Mouse (Mus musculus): ENCODE measurements around the gene Ddx58. TPM values are rescaled to one million over a fixed set of nuclear protein-coding genes. Genes with fewer than 3 reads are reported as not detected.

Ddx58 gene
- total and polyA plus RNA-seq, 2 experiments from 2014 or later, result 2.8 to 7.6 TPM

- WGBS, result 51% methylated on average over 21 of the region's 21 CpGs
- no peak overlapping the region for H3K27ac ChIP-seq (ENCODE audit: low read depth, low read length)
- no peak overlapping the region for H3K9ac ChIP-seq
- H3K27me3 ChIP-seq (ENCODE audit: insufficient read depth, low read length), result no peaks in the 10 kb centered on the region
- DNase-seq, result no peak
- no peaks in the 10 kb centered on the region for H3K36me3 ChIP-seq (ENCODE audit: insufficient read depth)
- no peak overlapping the region for H3K4me2 ChIP-seq (ENCODE audit: low read depth)
- no peak overlapping the region for H3K4me3 ChIP-seq (ENCODE audit: low read depth, low read length)
- 0 out of 2 replicates have a peak, but pooled peaks cover 3% of the 10 kb centered on the region for H3K4me1 ChIP-seq (ENCODE audit: insufficient read depth)
- ATAC-seq, result no peak
- no peaks in the 10 kb centered on the region for H3K9me3 ChIP-seq (ENCODE audit: low read length)
- TF ChIP-seq CTCF (IDR thresholded peaks at IDR 0.05; ENCODE audit: low read depth), result no peak
Observed at GRCm38 (mm10) chr4:40221876-40222585, 17.6 kb downstream of the Ddx58 start.

GRCm38 (mm10) chr4:40221004-40221760, 18.4 kb downstream of the Ddx58 start:
- TF ChIP-seq CTCF (IDR thresholded peaks at IDR 0.05; ENCODE audit: low read depth), result no peak
- H3K4me2 ChIP-seq (ENCODE audit: low read depth), result peak overlapping the region; percentile 46

GRCm38 (mm10) chr4:40220437-40220836, 19.2 kb downstream of the Ddx58 start:
- 20% methylated on average over 12 of the region's 12 CpGs for WGBS
- Histone ChIP-seq H3K9ac (peak overlapping the region; percentile 25; the same call in 1 of the 2 replicates), H3K4me2 (ENCODE audit: low read depth) (peak overlapping the region; percentile 46), H3K27ac (ENCODE audit: low read depth, low read length) (no peak overlapping the region), H3K9me3 (ENCODE audit: low read length) (no peaks in the 10 kb centered on the region), H3K27me3 (ENCODE audit: insufficient read depth, low read length) (no peaks in the 10 kb centered on the region), H3K4me3 (ENCODE audit: low read depth, low read length) (peak overlapping the region; percentile 11; the same call in 1 of the 2 replicates), H3K36me3 (ENCODE audit: insufficient read depth) (no peaks in the 10 kb centered on the region), H3K4me1 (ENCODE audit: insufficient read depth) (0 out of 2 replicates have a peak, but pooled peaks cover 3% of the 10 kb centered on the region)
- no peak for TF ChIP-seq CTCF (IDR thresholded peaks at IDR 0.05; ENCODE audit: low read depth)
- peak; percentile 8; the same call in 1 of the 2 replicates for ATAC-seq
- DNase-seq, result peak; percentile 10

More at GRCm38 (mm10) chr4:40221004-40221760, 18.4 kb downstream of the Ddx58 start:
- WGBS, result 43% methylated on average over 14 of the region's 14 CpGs
- H3K4me3 ChIP-seq (ENCODE audit: low read depth, low read length), result no peak overlapping the region
- DNase-seq (peak; percentile 13), ATAC-seq (no peak; the same call in 1 of the 2 replicates)
- 0 out of 2 replicates have a peak, but pooled peaks cover 3% of the 10 kb centered on the region for H3K4me1 ChIP-seq (ENCODE audit: insufficient read depth)
- H3K9me3 ChIP-seq (ENCODE audit: low read length), result no peaks in the 10 kb centered on the region
- H3K27me3 ChIP-seq (ENCODE audit: insufficient read depth, low read length), result no peaks in the 10 kb centered on the region
- H3K9ac ChIP-seq, result 0 out of 2 replicates have a peak overlapping the region, but pooled peaks have one; percentile 25
- H3K27ac ChIP-seq (ENCODE audit: low read depth, low read length), result no peak overlapping the region
- no peaks in the 10 kb centered on the region for H3K36me3 ChIP-seq (ENCODE audit: insufficient read depth)

- H3K36me3 ChIP-seq (ENCODE audit: insufficient read depth), result no peaks in the 10 kb centered on the region
- 74% methylated on average over 7 of the region's 7 CpGs for WGBS
- no peaks in the 10 kb centered on the region for H3K9me3 ChIP-seq (ENCODE audit: low read length)
- 0 out of 2 replicates have a peak, but pooled peaks cover 3% of the 10 kb centered on the region for H3K4me1 ChIP-seq (ENCODE audit: insufficient read depth)
- ATAC-seq, result peak; percentile 69
- peak; percentile 18 for DNase-seq
- H3K9ac ChIP-seq, result no peak overlapping the region
- H3K4me3 ChIP-seq (ENCODE audit: low read depth, low read length), result no peak overlapping the region
- H3K27me3 ChIP-seq (ENCODE audit: insufficient read depth, low read length), result no peaks in the 10 kb centered on the region
- no peak overlapping the region for H3K4me2 ChIP-seq (ENCODE audit: low read depth)
- TF ChIP-seq CTCF (IDR thresholded peaks at IDR 0.05; ENCODE audit: low read depth), result peak; percentile 58
- no peak overlapping the region for H3K27ac ChIP-seq (ENCODE audit: low read depth, low read length)
Observed at GRCm38 (mm10) chr4:40218382-40218781, 21.2 kb downstream of the Ddx58 start.

- H3K4me1 ChIP-seq (ENCODE audit: insufficient read depth), result 0 out of 2 replicates have a peak, but pooled peaks cover 3% of the 10 kb centered on the region
- no peak overlapping the region for H3K9ac ChIP-seq
- no peaks in the 10 kb centered on the region for H3K36me3 ChIP-seq (ENCODE audit: insufficient read depth)
- no peak overlapping the region for H3K4me3 ChIP-seq (ENCODE audit: low read depth, low read length)
- H3K4me2 ChIP-seq (ENCODE audit: low read depth), result no peak overlapping the region
- no peak for DNase-seq
- 55% methylated on average over 3 of the region's 3 CpGs for WGBS
- H3K27ac ChIP-seq (ENCODE audit: low read depth, low read length), result no peak overlapping the region
- H3K9me3 ChIP-seq (ENCODE audit: low read length), result no peaks in the 10 kb centered on the region
- no peaks in the 10 kb centered on the region for H3K27me3 ChIP-seq (ENCODE audit: insufficient read depth, low read length)
- 0 out of 2 replicates have a peak, but pooled peaks have one; percentile 3 for TF ChIP-seq CTCF (IDR thresholded peaks at IDR 0.05; ENCODE audit: low read depth)
- ATAC-seq, result no peak
Observed at GRCm38 (mm10) chr4:40217910-40218309, 21.7 kb downstream of the Ddx58 start.

- DNase-seq, result no peak
- WGBS, result 90% methylated on average over 4 of the region's 6 CpGs
- no peak for TF ChIP-seq CTCF (IDR thresholded peaks at IDR 0.05; ENCODE audit: low read depth)
- Histone ChIP-seq H3K36me3 (ENCODE audit: insufficient read depth) (no peaks in the 10 kb centered on the region), H3K4me3 (ENCODE audit: low read depth, low read length) (no peak overlapping the region), H3K9me3 (ENCODE audit: low read length) (no peaks in the 10 kb centered on the region), H3K27me3 (ENCODE audit: insufficient read depth, low read length) (no peaks in the 10 kb centered on the region), H3K27ac (ENCODE audit: low read depth, low read length) (no peak overlapping the region), H3K4me2 (ENCODE audit: low read depth) (no peak overlapping the region), H3K9ac (no peak overlapping the region), H3K4me1 (ENCODE audit: insufficient read depth) (no peaks in the 10 kb centered on the region)
- no peak for ATAC-seq
Observed at GRCm38 (mm10) chr4:40212177-40212576, 27.5 kb downstream of the Ddx58 start.

All from forebrain, postnatal 0 days (tissue).